Mouse (Mus musculus) right cerebral cortex, postnatal 10 days (tissue): ENCODE results near the gene Adcy9.
"Not testable (repeated sequence)": the region's sequence is repeated elsewhere in the genome, so short reads cannot be mapped to it uniquely, and the experiment has no call there.

Experiments
- DNase-seq, 2 experiments: peaks; one replicate each; pipeline ENCODE4 v3.0.0; 2021; ENCODE audit warnings: low spot score in 2 of 2

Adcy9 gene

DNA sequence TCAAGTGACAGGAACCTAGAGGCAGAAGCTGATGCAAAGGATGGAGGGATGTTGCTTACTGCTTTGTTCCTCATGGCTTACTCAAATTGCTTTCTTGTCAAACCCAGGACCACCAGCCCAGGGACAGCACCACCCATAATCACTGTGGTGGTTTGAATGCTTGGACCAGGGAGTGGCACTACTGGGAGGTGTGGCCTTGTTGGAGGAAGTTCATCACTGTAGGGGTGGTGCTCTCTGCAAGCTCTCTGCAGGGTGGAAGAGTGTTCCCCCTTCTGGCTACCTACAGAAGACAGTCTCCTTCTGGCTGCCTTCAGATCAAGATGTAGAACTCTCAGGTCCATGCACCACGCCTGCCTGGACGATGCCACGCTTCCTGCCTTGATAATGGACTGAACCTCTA is 148.0 kb downstream of the Adcy9 start:
- DNase-seq = no peak

DNA sequence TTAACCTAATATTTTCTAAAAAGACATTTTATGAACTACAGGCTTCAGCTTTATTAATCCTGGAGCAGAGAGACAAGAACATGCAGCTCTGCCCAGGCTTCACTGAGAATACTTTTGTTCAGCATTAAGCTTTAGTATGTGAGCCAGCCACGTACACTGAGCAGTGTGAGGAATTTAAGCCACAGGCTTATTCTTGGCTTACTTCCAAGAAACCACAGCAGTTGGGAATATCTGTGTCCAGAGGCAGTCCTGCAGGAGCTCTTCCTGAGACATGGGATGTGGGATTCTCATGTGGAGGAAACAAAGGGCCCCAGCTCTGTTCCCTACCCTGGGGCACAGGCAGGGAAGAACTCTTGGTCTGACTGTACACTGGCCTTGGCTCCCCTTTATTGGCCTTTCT is 149.4 kb downstream of the Adcy9 start:
- DNase-seq = no peak

DNA sequence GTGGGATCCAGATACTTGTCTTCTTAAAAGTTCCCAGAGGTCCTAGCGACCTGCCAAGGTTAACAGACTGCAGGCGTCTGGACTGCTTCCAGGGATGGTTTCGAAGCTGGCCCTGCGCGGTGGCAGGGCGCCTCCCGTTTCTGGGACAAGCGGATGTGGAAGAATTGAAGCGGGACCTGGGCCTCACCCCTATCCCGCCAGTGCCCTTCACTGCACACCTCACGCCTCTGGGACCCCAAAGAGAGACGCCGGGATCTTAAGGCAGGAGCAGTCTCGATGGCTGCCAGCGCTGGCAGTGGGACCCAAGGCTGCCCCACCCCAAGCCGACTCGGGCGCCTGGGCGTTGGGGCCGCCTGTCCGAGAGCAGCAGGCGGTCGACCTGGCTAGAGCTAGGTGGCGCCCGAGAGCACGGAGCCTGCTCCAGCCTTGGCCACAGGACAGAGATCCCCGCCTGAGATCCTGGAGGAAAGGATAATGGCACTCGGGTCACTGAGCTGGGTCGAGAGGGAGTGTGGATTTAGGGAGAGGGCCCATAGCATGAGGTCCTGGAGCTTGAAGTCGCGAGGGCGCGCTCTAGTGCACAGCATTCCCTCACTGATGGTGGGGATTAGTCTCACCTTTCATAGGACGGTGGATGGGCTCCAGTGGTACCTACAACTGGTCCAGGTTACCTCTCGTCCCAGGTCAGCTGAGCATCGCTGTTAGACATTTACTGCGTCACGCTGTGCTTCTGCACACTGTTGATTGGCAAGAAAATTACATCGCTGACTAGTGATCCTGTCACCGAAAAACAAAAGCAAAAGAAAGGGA is 152.2 kb downstream of the Adcy9 start:
- peak; percentile 71 to 80 for DNase-seq

DNA sequence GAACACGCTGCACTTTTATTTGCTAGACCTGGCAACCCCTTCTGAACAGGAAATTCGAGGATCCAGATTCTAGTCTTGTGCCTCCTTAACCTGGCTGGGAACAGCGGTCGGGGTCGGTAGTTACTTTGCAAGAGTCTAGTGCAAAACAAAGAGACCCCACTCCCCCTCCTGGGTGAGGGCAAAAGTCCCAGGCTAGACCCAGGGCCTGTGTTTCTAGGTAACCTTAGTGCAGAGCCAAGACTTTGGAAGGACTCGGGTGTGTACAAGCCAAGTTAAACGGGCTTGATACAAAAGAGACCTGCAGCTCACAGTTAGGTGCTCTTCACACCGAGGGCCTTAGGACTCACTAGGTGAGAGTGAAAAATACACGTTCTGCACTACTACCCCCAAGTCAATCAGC is 152.8 kb downstream of the Adcy9 start:
- no peak for DNase-seq

DNA sequence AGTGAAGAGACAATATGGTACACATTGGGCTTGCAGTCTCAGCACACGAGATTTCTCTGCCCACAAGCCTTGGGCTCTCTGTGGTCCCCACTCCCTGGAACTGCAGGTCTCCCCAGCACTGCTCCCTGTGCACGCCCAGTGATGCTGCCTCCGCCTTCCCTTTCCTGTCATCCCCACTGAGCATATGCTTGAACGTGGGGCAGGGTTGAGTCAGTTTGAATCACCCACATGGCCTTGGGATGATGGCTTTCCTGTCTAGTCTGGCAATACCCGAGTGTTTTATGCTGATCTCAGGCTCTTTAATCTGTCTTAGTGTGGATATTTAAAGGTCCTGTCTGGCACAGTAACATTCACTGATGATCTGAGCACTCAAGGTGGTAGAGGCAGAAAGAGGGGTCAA is 154.9 kb downstream of the Adcy9 start:
- DNase-seq = no peak

DNA sequence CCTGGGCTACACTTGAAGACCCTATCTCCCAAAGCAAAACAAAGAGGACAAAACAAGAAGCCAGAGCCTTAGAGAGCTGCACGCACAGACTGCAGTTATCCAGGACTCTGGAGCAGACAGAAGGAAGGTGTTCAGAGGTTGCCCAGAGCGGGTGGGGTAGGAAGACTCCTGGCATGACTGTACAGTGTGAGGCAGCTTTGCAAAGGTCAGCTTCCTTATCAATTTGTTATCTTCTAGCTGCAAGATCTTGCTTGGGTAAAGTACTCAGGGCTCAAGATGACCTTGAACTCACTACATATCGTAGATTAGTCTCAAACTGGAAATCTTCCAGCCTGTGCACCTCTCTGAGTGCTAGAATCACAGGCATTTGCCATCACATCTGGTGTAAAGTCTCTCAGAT is 156.8 kb downstream of the Adcy9 start:
- no peak for DNase-seq

DNA sequence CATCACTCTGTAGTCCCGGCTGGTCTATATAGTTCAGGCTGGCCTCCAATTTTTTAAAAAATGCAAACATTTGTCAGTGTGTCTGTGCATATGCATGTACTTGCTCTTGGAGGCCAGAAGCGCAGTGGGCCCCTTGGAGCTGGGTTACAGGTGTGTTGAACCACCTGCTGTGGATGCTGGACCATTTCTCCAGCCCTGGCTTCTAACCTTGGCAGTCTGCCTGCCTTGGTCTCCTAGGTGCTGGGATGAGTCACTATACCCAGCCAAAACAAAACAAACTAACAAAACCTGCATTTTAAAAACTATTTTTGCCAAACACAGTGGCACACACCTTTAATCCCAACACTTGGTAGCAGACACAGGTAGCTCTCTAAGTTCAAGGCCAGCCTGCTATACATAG is 162.8 kb downstream of the Adcy9 start:
- DNase-seq = no peak

DNA sequence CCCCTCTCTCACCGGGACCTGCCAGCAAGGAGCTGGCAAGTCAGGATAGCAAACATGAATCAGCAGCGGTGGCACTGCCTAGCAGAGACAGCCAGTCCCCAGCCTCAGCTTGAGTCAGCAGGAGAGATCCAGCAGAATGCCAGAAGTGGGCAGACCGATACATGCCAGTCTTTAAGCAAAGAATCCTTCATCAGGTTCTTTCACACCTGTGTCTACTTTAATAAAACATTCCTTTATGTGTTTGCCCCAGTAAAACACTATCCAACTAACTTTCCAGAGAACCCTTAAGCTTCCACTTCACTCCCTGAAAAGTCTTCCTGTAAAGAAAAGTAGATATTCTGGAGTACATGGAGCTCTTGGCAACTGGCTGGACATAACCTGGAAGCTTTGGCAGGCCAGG is 171.5 kb downstream of the Adcy9 start:
- no peak for DNase-seq

DNA sequence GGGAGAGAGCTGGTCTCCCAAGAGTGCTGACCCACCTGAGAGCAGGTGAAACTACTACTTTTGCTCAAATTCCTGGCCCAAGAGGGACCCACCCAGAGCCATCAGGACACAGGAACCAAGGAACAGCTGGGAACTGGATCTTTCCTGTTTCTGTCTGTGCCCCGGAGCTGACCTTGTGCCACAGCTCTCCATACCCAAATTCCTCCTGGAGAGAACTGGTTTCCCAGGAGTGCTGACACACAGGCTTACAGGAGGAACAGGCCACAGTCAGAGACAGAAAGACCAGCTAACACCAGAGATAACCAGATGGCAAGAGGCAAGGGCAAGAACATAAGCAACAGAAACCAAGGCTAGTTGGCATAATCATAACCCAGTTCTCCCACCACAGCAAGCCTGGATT is 175.1 kb downstream of the Adcy9 start:
- not testable (repeated sequence) for DNase-seq
